Mouse (Mus musculus): ENCODE results near the gene Slc39a11. TPM values are rescaled to one million over a fixed set of nuclear protein-coding genes. Genes with fewer than 3 reads are reported as not detected.

Slc39a11 gene
- polyA plus RNA-seq, 1 experiment from 2014 or later = 41.6 TPM

DNA sequence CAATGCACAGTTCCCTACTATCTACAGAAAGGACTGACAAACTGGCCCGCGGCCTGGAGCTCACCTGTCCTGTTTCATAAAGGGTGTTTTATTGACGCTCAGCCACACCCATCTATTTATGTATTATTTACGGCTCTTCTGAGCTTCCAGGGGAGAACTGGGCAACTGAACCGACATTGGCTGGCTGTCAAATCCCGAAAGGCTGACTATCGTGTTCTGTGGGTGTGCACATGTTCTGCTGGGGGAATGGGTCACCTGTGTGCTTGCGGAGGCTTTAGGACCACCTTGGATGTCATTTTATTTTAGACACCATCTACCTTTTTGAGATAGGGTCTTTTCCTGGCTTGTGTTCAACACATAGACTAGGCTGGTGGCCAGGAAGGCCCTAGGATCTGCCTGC lies 375.8 kb downstream of the Slc39a11 start:
- no peak for ATAC-seq
- H3K9me3 ChIP-seq (ENCODE audit: control insufficient read depth, low read length) = no peaks in the 10 kb centered on the region
- H3K4me1 ChIP-seq (replicated peaks; ENCODE audit: control insufficient read depth, insufficient read depth, low read length) = peaks cover 18% of the 10 kb centered on the region
- WGBS = 74% methylated on average over 8 of the region's 8 CpGs
- H3K4me3 ChIP-seq (replicated peaks; ENCODE audit: low read length) = no peak overlapping the region
- H3K36me3 ChIP-seq (ENCODE audit: control insufficient read depth, insufficient read depth) = no peaks in the 10 kb centered on the region
- no peaks in the 10 kb centered on the region for H3K27me3 ChIP-seq (replicated peaks; ENCODE audit: control insufficient read depth, insufficient read depth, low read length)
- no peak overlapping the region for H3K4me2 ChIP-seq (ENCODE audit: low read length)
- no peak overlapping the region for H3K27ac ChIP-seq (ENCODE audit: low read length)
- no peak overlapping the region for H3K9ac ChIP-seq (replicated peaks; ENCODE audit: low read depth, low read length)

DNA sequence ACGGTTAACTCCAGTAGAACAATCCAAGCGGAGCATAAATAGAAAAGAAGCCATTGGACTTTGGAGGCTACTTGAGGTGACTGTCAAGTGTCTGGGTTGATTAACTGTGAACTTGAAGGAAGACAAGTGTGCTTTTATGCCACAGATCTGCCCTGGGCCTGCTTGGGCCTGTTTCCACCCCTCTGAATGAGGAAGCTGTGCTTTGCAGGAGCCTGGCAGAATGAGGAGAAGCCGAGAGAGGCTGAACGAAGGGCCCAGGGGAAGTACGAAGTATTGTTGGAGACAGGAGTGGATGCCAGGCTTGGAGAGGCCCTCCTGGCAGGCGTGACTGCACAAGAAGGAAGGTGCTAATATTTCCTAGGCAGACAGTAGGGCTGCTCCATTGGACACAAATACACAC lies 378.0 kb downstream of the Slc39a11 start:
- WGBS = 31% methylated on average over 6 of the region's 6 CpGs
- Histone ChIP-seq H3K4me2 (ENCODE audit: low read length) (no peak overlapping the region), H3K27me3 (replicated peaks; ENCODE audit: control insufficient read depth, insufficient read depth, low read length) (no peaks in the 10 kb centered on the region), H3K27ac (ENCODE audit: low read length) (no peak overlapping the region), H3K9me3 (ENCODE audit: control insufficient read depth, low read length) (no peaks in the 10 kb centered on the region), H3K36me3 (ENCODE audit: control insufficient read depth, insufficient read depth) (no peaks in the 10 kb centered on the region), H3K4me1 (replicated peaks; ENCODE audit: control insufficient read depth, insufficient read depth, low read length) (peaks cover 16% of the 10 kb centered on the region), H3K4me3 (replicated peaks; ENCODE audit: low read length) (no peak overlapping the region), H3K9ac (replicated peaks; ENCODE audit: low read depth, low read length) (no peak overlapping the region)
- peak; percentile 23; the same call in 1 of the 2 replicates for ATAC-seq

- H3K36me3 ChIP-seq (ENCODE audit: control insufficient read depth, insufficient read depth) = no peaks in the 10 kb centered on the region
- no peaks in the 10 kb centered on the region for H3K9me3 ChIP-seq (ENCODE audit: control insufficient read depth, low read length)
- H3K27me3 ChIP-seq (replicated peaks; ENCODE audit: control insufficient read depth, insufficient read depth, low read length) = no peaks in the 10 kb centered on the region
- H3K4me1 ChIP-seq (replicated peaks; ENCODE audit: control insufficient read depth, insufficient read depth, low read length) = peaks cover 26% of the 10 kb centered on the region
- 98% methylated on average over 8 of the region's 8 CpGs for WGBS
- no peak overlapping the region for H3K27ac ChIP-seq (ENCODE audit: low read length)
- no peak overlapping the region for H3K9ac ChIP-seq (replicated peaks; ENCODE audit: low read depth, low read length)
- H3K4me2 ChIP-seq (ENCODE audit: low read length) = no peak overlapping the region
- no peak for ATAC-seq
- H3K4me3 ChIP-seq (replicated peaks; ENCODE audit: low read length) = no peak overlapping the region
These were observed 381.0 kb downstream of the Slc39a11 start for GRCm38 (mm10) chr11:113268831-113269319.

GRCm38 (mm10) chr11:113267516-113268230 lies 382.2 kb downstream of the Slc39a11 start:
- H3K9me3 ChIP-seq (ENCODE audit: control insufficient read depth, low read length) = no peaks in the 10 kb centered on the region
- no peak overlapping the region for H3K9ac ChIP-seq (replicated peaks; ENCODE audit: low read depth, low read length)
- no peaks in the 10 kb centered on the region for H3K36me3 ChIP-seq (ENCODE audit: control insufficient read depth, insufficient read depth)
- no peak for ATAC-seq
- H3K27me3 ChIP-seq (replicated peaks; ENCODE audit: control insufficient read depth, insufficient read depth, low read length) = no peaks in the 10 kb centered on the region
- H3K4me3 ChIP-seq (replicated peaks; ENCODE audit: low read length) = no peak overlapping the region
- WGBS = 72% methylated on average over 17 of the region's 17 CpGs
- peak overlapping the region; percentile 38; the same call in 1 of the 2 replicates for H3K27ac ChIP-seq (ENCODE audit: low read length)
- H3K4me1 ChIP-seq (replicated peaks; ENCODE audit: control insufficient read depth, insufficient read depth, low read length) = peaks cover 23% of the 10 kb centered on the region
- no peak overlapping the region for H3K4me2 ChIP-seq (ENCODE audit: low read length)

DNA sequence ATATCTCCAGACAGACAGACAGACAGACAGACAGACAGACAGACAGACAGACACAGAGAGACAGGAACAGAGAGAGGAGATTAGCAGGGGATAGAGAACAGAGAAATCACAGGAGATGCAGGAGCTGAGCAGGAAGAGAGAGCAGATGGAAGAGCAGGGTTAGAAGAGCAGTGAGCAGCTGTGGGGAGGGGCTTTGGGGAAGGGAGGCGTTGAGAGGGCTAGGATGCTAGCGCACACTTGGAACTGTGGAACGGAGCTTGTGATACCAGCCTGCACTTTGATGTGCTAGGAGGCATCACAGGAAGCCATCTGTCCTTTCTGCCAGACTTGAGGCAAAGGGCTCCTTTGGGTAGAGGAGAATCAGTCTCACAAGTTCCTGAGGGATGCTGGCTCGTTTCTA lies 383.2 kb downstream of the Slc39a11 start:
- H3K4me1 ChIP-seq (replicated peaks; ENCODE audit: control insufficient read depth, insufficient read depth, low read length) = peaks cover 28% of the 10 kb centered on the region
- no peak overlapping the region for H3K4me2 ChIP-seq (ENCODE audit: low read length)
- H3K27ac ChIP-seq (ENCODE audit: low read length) = peak overlapping the region; percentile 57
- WGBS = 30% methylated on average over 4 of the region's 4 CpGs
- peak; percentile 84 for ATAC-seq
- H3K9ac ChIP-seq (replicated peaks; ENCODE audit: low read depth, low read length) = no peak overlapping the region
- no peaks in the 10 kb centered on the region for H3K27me3 ChIP-seq (replicated peaks; ENCODE audit: control insufficient read depth, insufficient read depth, low read length)
- H3K4me3 ChIP-seq (replicated peaks; ENCODE audit: low read length) = no peak overlapping the region
- no peaks in the 10 kb centered on the region for H3K36me3 ChIP-seq (ENCODE audit: control insufficient read depth, insufficient read depth)
- no peaks in the 10 kb centered on the region for H3K9me3 ChIP-seq (ENCODE audit: control insufficient read depth, low read length)

DNA sequence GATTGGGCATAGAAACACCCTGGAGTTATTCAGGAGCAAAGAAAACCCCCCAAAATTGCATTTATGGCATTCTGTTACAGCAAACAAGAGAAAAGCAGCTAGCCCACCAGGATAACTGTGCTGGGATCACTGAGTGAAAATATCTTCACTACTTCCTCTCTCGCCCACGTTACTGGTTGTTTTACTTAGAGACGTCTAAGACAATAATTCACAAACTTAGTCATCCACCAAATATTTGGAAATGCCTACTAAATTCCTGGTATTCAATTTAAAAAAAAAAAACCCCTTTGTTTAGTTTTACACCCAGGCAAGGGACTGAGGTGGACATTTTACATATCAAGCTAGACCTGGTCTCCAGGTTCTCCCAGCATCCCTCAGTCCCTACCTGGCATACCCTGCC lies 384.3 kb downstream of the Slc39a11 start:
- no peak overlapping the region for H3K9ac ChIP-seq (replicated peaks; ENCODE audit: low read depth, low read length)
- H3K4me1 ChIP-seq (replicated peaks; ENCODE audit: control insufficient read depth, insufficient read depth, low read length) = peaks cover 28% of the 10 kb centered on the region
- H3K36me3 ChIP-seq (ENCODE audit: control insufficient read depth, insufficient read depth) = no peaks in the 10 kb centered on the region
- no peaks in the 10 kb centered on the region for H3K27me3 ChIP-seq (replicated peaks; ENCODE audit: control insufficient read depth, insufficient read depth, low read length)
- no peak overlapping the region for H3K4me2 ChIP-seq (ENCODE audit: low read length)
- H3K4me3 ChIP-seq (replicated peaks; ENCODE audit: low read length) = no peak overlapping the region
- WGBS = 81% methylated on average over 3 of the region's 3 CpGs
- H3K9me3 ChIP-seq (ENCODE audit: control insufficient read depth, low read length) = no peaks in the 10 kb centered on the region
- ATAC-seq = no peak
- peak overlapping the region; percentile 46 for H3K27ac ChIP-seq (ENCODE audit: low read length)

GRCm38 (mm10) chr11:113263971-113264370 lies 385.9 kb downstream of the Slc39a11 start:
- 48% methylated on average over 7 of the region's 7 CpGs for WGBS
- Histone ChIP-seq H3K36me3 (ENCODE audit: control insufficient read depth, insufficient read depth) (no peaks in the 10 kb centered on the region), H3K27me3 (replicated peaks; ENCODE audit: control insufficient read depth, insufficient read depth, low read length) (no peaks in the 10 kb centered on the region), H3K4me1 (replicated peaks; ENCODE audit: control insufficient read depth, insufficient read depth, low read length) (peaks cover 28% of the 10 kb centered on the region), H3K4me3 (replicated peaks; ENCODE audit: low read length) (no peak overlapping the region), H3K4me2 (ENCODE audit: low read length) (no peak overlapping the region), H3K27ac (ENCODE audit: low read length) (no peak overlapping the region), H3K9ac (replicated peaks; ENCODE audit: low read depth, low read length) (no peak overlapping the region), H3K9me3 (ENCODE audit: control insufficient read depth, low read length) (no peaks in the 10 kb centered on the region)
- ATAC-seq = no peak

DNA sequence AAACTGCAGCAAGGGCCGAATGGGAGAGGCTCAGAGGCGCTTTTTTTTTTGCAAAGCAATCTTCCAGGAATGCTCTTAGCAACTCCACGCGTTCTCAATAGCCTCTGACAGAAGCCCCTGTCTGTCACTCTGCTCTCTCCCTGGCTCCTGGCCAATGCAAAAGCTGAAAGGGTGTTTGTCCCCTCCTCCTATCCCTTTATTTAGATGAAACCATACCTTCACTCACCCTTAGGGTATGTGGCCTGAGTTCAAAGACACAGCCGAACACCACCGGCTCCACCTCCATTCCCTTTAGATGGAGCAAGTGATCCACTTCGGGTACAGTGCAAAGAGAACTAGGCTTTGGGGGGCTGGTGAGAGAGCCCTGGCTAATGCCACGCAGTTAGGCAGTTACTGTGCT lies 387.8 kb downstream of the Slc39a11 start:
- Histone ChIP-seq H3K27ac (ENCODE audit: low read length) (0 out of 2 replicates have a peak overlapping the region, but pooled peaks have one; percentile 43), H3K9me3 (ENCODE audit: control insufficient read depth, low read length) (no peaks in the 10 kb centered on the region), H3K27me3 (replicated peaks; ENCODE audit: control insufficient read depth, insufficient read depth, low read length) (no peaks in the 10 kb centered on the region), H3K4me1 (replicated peaks; ENCODE audit: control insufficient read depth, insufficient read depth, low read length) (peaks cover 26% of the 10 kb centered on the region), H3K36me3 (ENCODE audit: control insufficient read depth, insufficient read depth) (no peaks in the 10 kb centered on the region), H3K4me3 (replicated peaks; ENCODE audit: low read length) (no peak overlapping the region), H3K4me2 (ENCODE audit: low read length) (no peak overlapping the region), H3K9ac (replicated peaks; ENCODE audit: low read depth, low read length) (0 out of 2 replicates have a peak overlapping the region, but pooled peaks have one; percentile 8)
- peak; percentile 61 for ATAC-seq
- WGBS = 9% methylated on average over 8 of the region's 8 CpGs

- peak overlapping the region; percentile 52 for H3K27ac ChIP-seq (ENCODE audit: low read length)
- H3K4me1 ChIP-seq (replicated peaks; ENCODE audit: control insufficient read depth, insufficient read depth, low read length) = peaks cover 20% of the 10 kb centered on the region
- no peaks in the 10 kb centered on the region for H3K9me3 ChIP-seq (ENCODE audit: control insufficient read depth, low read length)
- 55% methylated on average over 4 of the region's 4 CpGs for WGBS
- H3K4me3 ChIP-seq (replicated peaks; ENCODE audit: low read length) = no peak overlapping the region
- no peaks in the 10 kb centered on the region for H3K36me3 ChIP-seq (ENCODE audit: control insufficient read depth, insufficient read depth)
- H3K27me3 ChIP-seq (replicated peaks; ENCODE audit: control insufficient read depth, insufficient read depth, low read length) = no peaks in the 10 kb centered on the region
- H3K9ac ChIP-seq (replicated peaks; ENCODE audit: low read depth, low read length) = no peak overlapping the region
- ATAC-seq = no peak
- H3K4me2 ChIP-seq (ENCODE audit: low read length) = no peak overlapping the region
These were observed 388.5 kb downstream of the Slc39a11 start for GRCm38 (mm10) chr11:113261421-113261820.

Measured in forebrain, embryonic 16.5 days (tissue).